Mouse (Mus musculus): ENCODE results near the gene 4430402I18Rik. TPM values are rescaled to one million over a fixed set of nuclear protein-coding genes. Genes with fewer than 3 reads are reported as not detected.

The 4430402I18Rik gene
- polyA plus RNA-seq, 1 experiment from 2014 or later, result 0.63 TPM

DNA sequence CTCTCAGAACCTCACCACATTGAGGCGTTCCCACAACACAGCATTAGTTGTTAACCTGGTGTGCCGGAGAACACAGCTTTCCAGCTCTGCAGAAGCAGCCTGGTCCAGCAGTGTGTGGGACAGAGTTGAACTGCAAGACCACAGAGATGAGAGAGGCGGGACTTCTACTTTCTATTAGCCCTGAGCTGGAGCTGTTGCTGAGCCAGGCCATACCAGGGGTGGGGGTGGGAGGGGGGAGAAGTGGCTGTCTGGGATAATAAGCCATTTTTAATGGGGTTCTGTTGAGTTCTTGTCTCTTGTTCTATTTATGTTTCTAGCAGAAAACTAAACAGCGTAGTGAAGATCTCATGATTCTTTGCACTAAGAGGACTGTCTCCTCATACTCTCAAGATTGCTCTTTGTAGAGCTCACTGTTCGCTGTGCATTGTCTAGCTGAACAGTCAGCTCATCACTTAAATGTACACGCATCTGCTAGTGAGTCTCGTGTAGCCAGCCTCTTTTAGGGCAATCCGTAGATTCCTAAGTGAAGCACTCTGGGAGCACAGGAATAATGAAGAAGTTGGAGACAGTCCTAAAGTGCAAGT, 64.0 kb downstream of the 4430402I18Rik start:
- POLR2A ChIA-PET, result no interaction called here
- ATAC-seq (no peak), DNase-seq (ENCODE audit: low read depth, low spot score) (no peak)
- in situ Hi-C loops (cut with MboI; ENCODE audit: low pct_unique_long_range_greater_than_20kb), result no loop called here
- CTCF ChIA-PET, result interaction anchor here (1.2 kb wide), 1 partner anchor 12 kb away, joined by 3 read pairs; no protein-coding TSS in a partner anchor
- H3K27me3 ChIP-seq, result peaks cover 74% of the 10 kb centered on the region
- TF ChIP-seq CTCF (IDR thresholded peaks at IDR 0.05), result no peak

DNA sequence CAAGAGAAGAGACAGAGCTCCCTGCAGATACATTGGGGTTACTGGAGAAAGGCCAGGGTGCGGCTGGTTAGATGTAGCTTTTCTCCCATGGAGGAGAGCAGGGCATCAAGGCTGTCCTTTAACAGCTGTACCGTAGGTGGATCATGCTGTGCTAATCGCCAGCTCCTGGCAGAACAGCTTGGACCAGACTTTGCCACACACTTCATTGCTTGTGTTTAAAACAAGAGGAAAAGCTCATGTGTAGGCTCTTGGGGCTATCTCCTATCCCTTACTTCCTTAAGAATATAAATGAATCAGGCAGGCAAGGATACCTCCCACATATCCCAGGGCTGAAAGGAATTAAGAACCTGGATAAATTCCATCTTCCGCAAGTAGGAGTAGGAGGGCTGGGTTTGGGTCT, 64.8 kb downstream of the 4430402I18Rik start:
- TF ChIP-seq CTCF (IDR thresholded peaks at IDR 0.05), result no peak
- ATAC-seq, result no peak
- CTCF ChIA-PET, result interaction anchor here (1.2 kb wide), 1 partner anchor 11 kb away, joined by 3 read pairs; no protein-coding TSS in a partner anchor
- H3K27me3 ChIP-seq, result peaks cover 66% of the 10 kb centered on the region
- POLR2A ChIA-PET, result no interaction called here
- DNase-seq (ENCODE audit: low read depth, low spot score), result no peak
- in situ Hi-C loops (cut with MboI; ENCODE audit: low pct_unique_long_range_greater_than_20kb), result no loop called here

DNA sequence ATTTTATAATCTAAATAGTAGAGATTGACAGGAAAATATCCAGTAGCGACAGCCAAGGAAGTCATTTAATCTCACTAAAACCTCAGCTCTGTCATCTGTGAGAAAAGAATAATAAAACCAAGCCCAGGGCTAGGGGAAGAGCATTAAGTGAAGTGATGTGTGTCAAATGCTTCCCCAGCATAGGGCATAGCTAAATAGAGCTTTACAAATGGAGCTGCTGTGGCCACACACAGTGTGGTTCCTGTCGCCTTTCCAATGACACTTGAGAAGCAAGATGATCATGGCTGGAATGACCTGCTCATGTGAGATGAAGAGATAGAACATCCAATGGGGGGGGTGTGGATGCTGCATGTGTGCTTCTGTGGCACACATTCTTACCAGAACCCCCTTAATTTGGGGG, 65.5 kb downstream of the 4430402I18Rik start:
- TF ChIP-seq CTCF (IDR thresholded peaks at IDR 0.05), result no peak
- in situ Hi-C loops (cut with MboI; ENCODE audit: low pct_unique_long_range_greater_than_20kb), result no loop called here
- DNase-seq (ENCODE audit: low read depth, low spot score) (peak; percentile 6), ATAC-seq (peak; percentile 60)
- H3K27me3 ChIP-seq, result peaks cover 59% of the 10 kb centered on the region
- ChIA-PET POLR2A (interaction anchor here (0.6 kb wide), 1 partner anchor 140 kb away, joined by 3 read pairs; no protein-coding TSS in a partner anchor), CTCF (interaction anchor here (0.7 kb wide), 1 partner anchor 9 kb away, joined by 3 read pairs; no protein-coding TSS in a partner anchor)

DNA sequence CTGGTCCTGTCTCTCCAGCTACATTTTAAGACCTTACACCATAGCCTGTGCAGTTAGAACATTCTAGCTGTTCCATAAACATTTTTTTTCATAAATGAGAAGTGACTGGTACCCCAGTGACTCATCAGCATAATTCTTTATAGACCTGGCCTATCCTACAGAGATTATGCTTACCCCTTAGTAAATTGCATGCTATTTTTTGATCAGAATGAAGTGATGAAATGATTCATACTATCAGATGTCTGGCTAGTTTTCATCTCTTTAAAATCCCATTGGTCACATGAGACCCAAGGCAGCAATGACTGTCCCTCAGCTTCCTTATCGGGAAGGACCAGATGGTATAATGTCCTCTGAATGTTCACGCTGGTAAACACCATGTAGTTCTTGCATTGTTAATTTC, 66.8 kb downstream of the 4430402I18Rik start:
- DNase-seq (ENCODE audit: low read depth, low spot score) (no peak), ATAC-seq (no peak)
- peaks cover 53% of the 10 kb centered on the region for H3K27me3 ChIP-seq
- no peak for TF ChIP-seq CTCF (IDR thresholded peaks at IDR 0.05)
- CTCF ChIA-PET, result no interaction called here
- POLR2A ChIA-PET, result no interaction called here
- in situ Hi-C loops (cut with MboI; ENCODE audit: low pct_unique_long_range_greater_than_20kb), result no loop called here

DNA sequence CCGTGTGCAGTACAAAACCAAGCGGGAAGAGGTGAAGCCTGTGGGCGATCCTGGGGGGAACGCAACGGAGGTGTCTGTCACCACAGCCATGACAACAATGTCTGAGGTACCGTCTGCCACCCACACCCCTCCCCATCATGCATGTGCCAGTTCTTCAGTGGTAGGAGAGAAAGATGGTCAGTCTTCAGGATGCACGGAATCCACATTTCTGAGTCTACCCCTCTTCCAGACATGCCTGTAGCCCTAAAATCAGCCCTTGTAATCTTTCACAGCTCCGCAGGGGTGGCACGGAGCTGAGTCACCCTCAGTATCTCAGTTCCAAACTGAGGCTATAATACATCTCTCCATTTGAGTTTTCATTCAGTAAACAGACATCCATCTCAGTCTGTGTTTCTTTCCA, 70.1 kb downstream of the 4430402I18Rik start:
- in situ Hi-C loops (cut with MboI; ENCODE audit: low pct_unique_long_range_greater_than_20kb), result no loop called here
- ChIA-PET CTCF (interaction anchor here (0.8 kb wide), 1 partner anchor 8 kb away, joined by 4 read pairs; no protein-coding TSS in a partner anchor), POLR2A (no interaction called here)
- DNase-seq (ENCODE audit: low read depth, low spot score) (no peak), ATAC-seq (no peak)
- H3K27me3 ChIP-seq, result peaks cover 60% of the 10 kb centered on the region
- no peak for TF ChIP-seq CTCF (IDR thresholded peaks at IDR 0.05)

DNA sequence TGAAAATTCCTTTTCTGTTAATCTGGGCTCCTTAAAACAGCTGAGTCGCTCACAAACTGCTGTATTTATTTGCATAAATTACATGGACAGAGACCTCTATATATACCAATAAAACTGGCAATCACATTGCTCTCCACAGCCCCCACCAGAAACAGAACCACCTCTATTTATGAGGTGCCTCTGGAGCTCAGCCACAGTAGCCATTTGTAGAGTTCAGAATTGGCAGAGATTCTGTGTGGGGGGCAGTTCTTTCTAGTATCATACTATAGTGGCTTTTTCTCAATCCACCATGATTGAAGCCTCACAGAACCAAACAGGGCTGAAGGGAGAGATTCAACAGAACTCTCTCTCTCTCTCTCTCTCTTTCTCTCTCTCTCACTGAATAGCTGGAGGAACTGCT, 71.0 kb downstream of the 4430402I18Rik start:
- in situ Hi-C loops (cut with MboI; ENCODE audit: low pct_unique_long_range_greater_than_20kb), result no loop called here
- DNase-seq (ENCODE audit: low read depth, low spot score), result no peak
- TF ChIP-seq CTCF (IDR thresholded peaks at IDR 0.05), result no peak
- ATAC-seq, result no peak
- ChIA-PET POLR2A (no interaction called here), CTCF (interaction anchor here (1.0 kb wide), 1 partner anchor 9 kb away, joined by 3 read pairs; no protein-coding TSS in a partner anchor)
- H3K27me3 ChIP-seq, result peaks cover 67% of the 10 kb centered on the region

DNA sequence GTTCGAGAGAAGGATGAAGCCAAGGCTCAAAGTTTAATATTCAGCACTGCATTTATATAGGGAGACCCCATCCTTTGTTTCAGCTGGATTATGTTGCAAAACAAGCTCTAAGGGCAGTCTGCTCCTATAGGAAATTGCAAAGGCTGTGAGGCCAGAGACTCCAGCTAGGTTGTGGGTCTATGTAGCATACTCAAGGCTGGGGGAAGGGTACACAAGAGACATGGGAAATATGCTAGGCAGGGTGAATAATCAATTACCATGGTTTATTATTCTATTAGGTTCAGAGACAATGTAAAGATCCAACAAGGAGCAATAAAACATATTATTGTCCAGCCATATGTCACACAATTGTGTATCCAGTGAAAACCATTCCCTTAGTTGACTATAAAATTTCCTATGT, 75.7 kb downstream of the 4430402I18Rik start:
- peaks cover 77% of the 10 kb centered on the region for H3K27me3 ChIP-seq
- no peak for TF ChIP-seq CTCF (IDR thresholded peaks at IDR 0.05)
- no peak for DNase-seq (ENCODE audit: low read depth, low spot score)
- CTCF ChIA-PET, result interaction anchor here (1.6 kb wide), 1 partner anchor 11 kb away, joined by 3 read pairs; no protein-coding TSS in a partner anchor
- POLR2A ChIA-PET, result interaction anchor here (1.1 kb wide), 1 partner anchor 21 kb away, joined by 3 read pairs; no protein-coding TSS in a partner anchor
- in situ Hi-C loops (cut with MboI; ENCODE audit: low pct_unique_long_range_greater_than_20kb), result no loop called here
- ATAC-seq, result no peak

DNA sequence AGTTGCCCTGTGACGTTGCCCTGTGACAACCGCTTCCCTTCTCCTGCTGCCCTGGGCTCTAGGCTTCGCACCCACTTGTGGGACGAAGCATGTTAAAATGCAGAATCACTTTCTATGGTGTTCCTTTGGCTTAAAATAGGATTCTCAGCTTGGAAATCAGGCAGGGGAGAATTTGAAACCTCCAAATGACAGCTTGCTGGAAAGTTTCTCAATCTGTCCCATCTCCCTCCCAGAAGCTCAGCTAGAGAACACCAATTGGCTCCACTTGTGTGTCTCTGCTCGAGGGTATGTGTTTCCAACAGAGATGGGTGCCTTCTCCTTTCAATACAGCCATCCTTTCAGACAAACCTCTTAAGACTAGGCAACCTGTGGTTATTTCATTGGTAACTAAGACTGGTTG, 76.4 kb downstream of the 4430402I18Rik start:
- in situ Hi-C loops (cut with MboI; ENCODE audit: low pct_unique_long_range_greater_than_20kb), result no loop called here
- no peak for TF ChIP-seq CTCF (IDR thresholded peaks at IDR 0.05)
- peaks cover 73% of the 10 kb centered on the region for H3K27me3 ChIP-seq
- POLR2A ChIA-PET, result no interaction called here
- DNase-seq (ENCODE audit: low read depth, low spot score), result no peak
- no peak for ATAC-seq
- CTCF ChIA-PET, result interaction anchor here (1.3 to 1.6 kb wide), 2 partner anchors 12 to 15 kb away, joined by 3 to 4 read pairs; no protein-coding TSS in a partner anchor

DNA sequence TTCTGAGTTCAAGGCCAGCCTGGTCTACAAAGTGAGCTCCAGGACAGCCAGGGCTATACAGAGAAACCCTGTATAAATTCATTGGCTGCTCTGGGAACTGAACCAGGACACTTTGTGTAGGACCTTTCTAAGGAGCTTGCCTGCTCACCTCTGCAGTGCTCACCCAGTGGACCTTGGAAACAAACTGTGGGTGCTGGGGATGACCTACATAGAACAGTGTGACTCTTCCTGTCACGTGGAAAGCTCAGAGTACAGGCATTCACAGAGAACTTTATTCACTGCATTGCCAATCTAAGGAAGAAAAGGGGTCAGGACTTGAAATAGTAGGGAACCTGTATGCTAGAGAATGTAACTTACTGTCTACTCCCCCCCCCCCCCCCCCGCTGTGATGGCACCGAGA, 78.3 kb downstream of the 4430402I18Rik start:
- ChIA-PET CTCF (interaction anchor here (0.7 to 1.5 kb wide), 2 partner anchors 9 to 10 kb away, joined by 4 read pairs; no protein-coding TSS in a partner anchor), POLR2A (no interaction called here)
- H3K27me3 ChIP-seq, result peaks cover 63% of the 10 kb centered on the region
- ATAC-seq (no peak), DNase-seq (ENCODE audit: low read depth, low spot score) (no peak)
- in situ Hi-C loops (cut with MboI; ENCODE audit: low pct_unique_long_range_greater_than_20kb), result no loop called here
- TF ChIP-seq CTCF (IDR thresholded peaks at IDR 0.05), result no peak

DNA sequence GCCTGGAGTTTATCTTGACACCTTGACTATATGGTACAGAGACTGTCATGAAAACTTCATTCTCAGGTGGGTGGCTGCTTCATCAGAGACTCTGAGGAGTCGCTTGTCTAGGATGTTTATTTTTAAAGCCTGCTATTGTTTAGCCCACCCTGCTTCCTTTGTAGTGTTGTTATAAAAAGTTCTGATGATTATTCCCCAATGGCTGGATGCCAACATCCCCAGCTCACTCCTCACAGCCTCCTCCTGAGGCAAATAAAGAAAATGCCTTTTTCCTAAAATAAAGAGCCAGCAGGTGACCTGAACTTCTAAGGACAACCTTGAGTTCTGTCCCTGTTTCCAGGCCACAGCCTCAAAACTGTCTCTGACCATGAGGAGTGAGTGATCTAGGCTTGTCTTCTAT, 79.1 kb downstream of the 4430402I18Rik start:
- no peak for TF ChIP-seq CTCF (IDR thresholded peaks at IDR 0.05)
- DNase-seq (ENCODE audit: low read depth, low spot score), result no peak
- CTCF ChIA-PET, result no interaction called here
- POLR2A ChIA-PET, result no interaction called here
- H3K27me3 ChIP-seq, result peaks cover 58% of the 10 kb centered on the region
- in situ Hi-C loops (cut with MboI; ENCODE audit: low pct_unique_long_range_greater_than_20kb), result no loop called here
- no peak for ATAC-seq

DNA sequence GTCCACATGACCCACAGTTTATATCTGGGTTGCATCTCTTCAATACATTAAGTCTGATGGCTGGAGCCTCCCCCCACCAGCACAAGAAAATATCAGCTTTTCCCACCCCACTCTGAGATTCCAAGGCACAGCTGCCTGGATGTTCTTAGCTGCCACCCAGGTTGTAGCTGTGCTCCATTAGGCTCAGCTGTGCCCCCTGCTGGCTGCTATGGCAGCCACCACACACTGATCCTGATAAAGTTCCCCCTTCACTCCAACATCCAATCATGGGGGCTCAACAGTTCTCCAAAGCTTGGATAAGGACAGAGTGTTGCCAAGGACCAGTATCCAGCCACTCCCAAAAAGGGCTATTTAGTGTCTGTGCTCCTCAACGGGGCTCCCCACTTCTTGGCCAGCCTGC, 84.5 kb downstream of the 4430402I18Rik start:
- in situ Hi-C loops (cut with MboI; ENCODE audit: low pct_unique_long_range_greater_than_20kb), result loop anchor here (5.0 kb wide), 1 partner anchor 106 kb away; no protein-coding TSS in a partner anchor
- DNase-seq (ENCODE audit: low read depth, low spot score), result no peak
- peak; percentile 80 for TF ChIP-seq CTCF (IDR thresholded peaks at IDR 0.05)
- POLR2A ChIA-PET, result no interaction called here
- peaks cover 56% of the 10 kb centered on the region for H3K27me3 ChIP-seq
- ATAC-seq, result no peak
- CTCF ChIA-PET, result interaction anchor here (2.2 kb wide), 1 partner anchor 106 kb away, joined by 9 read pairs; no protein-coding TSS in a partner anchor

Measured in Patski (cell line).